Mouse (Mus musculus) spleen, adult 2 months (tissue): ENCODE measurements around the gene Kif3a.

ENCODE experiments used
- CTCF ChIP-seq: fragments of 200-500 bp; IDR thresholded peaks from 2 replicates; pipeline ENCODE4 v1.5.1; 2011; ENCODE audit warnings: mild to moderate bottlenecking, inconsistent platforms; ENCODE audit not compliant: insufficient read depth, insufficient read length, insufficient replicate concordance; ENCODE audit errors: extremely low read depth
- POLR2A ChIP-seq: fragments of 200-500 bp; IDR thresholded peaks from 2 replicates; pipeline ENCODE4 v1.6.1; 2011; ENCODE audit warnings: low read depth, low read length, inconsistent platforms

- no peak for TF ChIP-seq POLR2A
- no peak for TF ChIP-seq CTCF
Measured at GRCm38 (mm10) chr11:53604983-53605382, 37.8 kb downstream of the Kif3a start.
